Mouse (Mus musculus): ENCODE measurements around the gene Arhgap44. TPM values are rescaled to one million over a fixed set of nuclear protein-coding genes. Genes with fewer than 3 reads are reported as not detected.

The Arhgap44 gene
- 5.4 TPM for polyA plus RNA-seq (2015; fragmentation: Illumina TruSeq; extraction: RNeasy Lipid Tissue Mini Kit (QIAGEN cat#74804); ENCODE audit: insufficient read depth, low read depth, low replicate concordance)

GRCm38 (mm10) chr11:65162767-65163120, at the start of gene Arhgap44:
Gene Arhgap44, minus strand, starts transcription at chr11:65162961.

GRCm38 (mm10) chr11:65159791-65160190, 3.0 kb downstream of the Arhgap44 start, which contains the start of gene 1700086D15Rik:
Gene 1700086D15Rik, minus strand, starts transcription at chr11:65159891.

GRCm38 (mm10) chr11:64978720-64979488, 183.9 kb downstream of the Arhgap44 start, which contains the start of gene Elac2:
Gene Elac2, plus strand, starts transcription at chr11:64979038.

Other genes with a start within 250 kb of the Arhgap44 start
- gene Elac2, start 183.9 kb downstream of the Arhgap44 start, polyA plus RNA-seq (2015; fragmentation: Illumina TruSeq; extraction: RNeasy Lipid Tissue Mini Kit (QIAGEN cat#74804); ENCODE audit: insufficient read depth, low read depth, low replicate concordance) = 3.9 TPM
- not detected for gene 1700086D15Rik, start 3.1 kb downstream of the Arhgap44 start, polyA plus RNA-seq (2015; fragmentation: Illumina TruSeq; extraction: RNeasy Lipid Tissue Mini Kit (QIAGEN cat#74804); ENCODE audit: insufficient read depth, low read depth, low replicate concordance)
- 1.9 TPM for gene Myocd, start 107.0 kb upstream of the Arhgap44 start, polyA plus RNA-seq (2015; fragmentation: Illumina TruSeq; extraction: RNeasy Lipid Tissue Mini Kit (QIAGEN cat#74804); ENCODE audit: insufficient read depth, low read depth, low replicate concordance)

Measured in pancreas, adult 10 weeks (tissue).